Mouse (Mus musculus) telencephalon, adult 2 months (tissue): ENCODE results near the gene Lifr.
A peak's percentile ranks its signal among the peaks of the same experiment; 100 is the strongest.

Experiments
- DNase-seq: peaks from one replicate; pipeline ENCODE4 v3.0.0-alpha.2; 2011; ENCODE audit warnings: low read depth, low spot score

Gene Lifr

DNA sequence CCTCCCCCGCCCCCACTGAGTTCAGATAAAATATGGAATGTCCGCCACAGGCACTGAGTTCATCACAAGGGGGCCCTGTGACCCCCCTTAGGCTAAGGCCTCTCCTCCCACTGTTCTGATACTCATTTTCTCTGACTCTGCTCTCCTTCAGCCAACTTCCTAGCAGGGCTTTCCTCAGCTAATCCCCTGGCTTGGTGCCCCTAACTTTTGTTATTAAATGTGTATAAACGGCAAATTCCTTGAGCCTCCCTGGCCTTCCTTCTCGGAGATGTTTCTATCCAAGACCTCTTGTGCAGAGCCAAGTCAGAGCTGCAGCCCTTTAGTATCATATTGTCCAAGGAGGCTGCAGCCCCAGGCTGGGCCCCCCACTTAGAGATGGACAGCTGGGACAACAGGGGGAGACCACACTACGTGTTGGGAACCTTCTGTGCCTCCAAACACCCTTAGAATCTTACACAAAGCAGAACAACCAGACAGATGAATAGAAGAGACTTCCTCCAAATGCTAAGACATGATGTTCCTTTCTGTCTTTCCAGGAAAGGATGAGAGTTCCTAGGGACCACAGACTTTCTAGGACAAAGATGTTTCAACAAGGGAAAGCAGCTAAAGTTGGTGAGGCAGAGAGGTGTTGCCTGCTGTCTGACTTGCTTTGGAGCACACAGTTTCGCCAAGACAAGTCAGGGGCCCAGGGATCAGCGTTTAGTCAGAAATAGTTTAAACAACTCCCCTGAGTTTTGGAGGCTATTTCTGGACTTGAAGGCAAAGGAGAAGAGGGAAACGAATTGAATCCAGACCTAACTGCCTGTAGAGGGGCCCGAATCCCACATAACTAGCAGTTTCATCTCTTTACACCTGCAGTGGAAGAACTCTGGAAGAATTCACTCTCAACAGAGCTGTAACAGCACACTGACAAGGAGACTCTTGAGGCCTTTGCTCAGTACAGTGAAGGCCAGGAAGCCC lies 111.3 kb downstream of the Lifr start:
- no peak for DNase-seq

DNA sequence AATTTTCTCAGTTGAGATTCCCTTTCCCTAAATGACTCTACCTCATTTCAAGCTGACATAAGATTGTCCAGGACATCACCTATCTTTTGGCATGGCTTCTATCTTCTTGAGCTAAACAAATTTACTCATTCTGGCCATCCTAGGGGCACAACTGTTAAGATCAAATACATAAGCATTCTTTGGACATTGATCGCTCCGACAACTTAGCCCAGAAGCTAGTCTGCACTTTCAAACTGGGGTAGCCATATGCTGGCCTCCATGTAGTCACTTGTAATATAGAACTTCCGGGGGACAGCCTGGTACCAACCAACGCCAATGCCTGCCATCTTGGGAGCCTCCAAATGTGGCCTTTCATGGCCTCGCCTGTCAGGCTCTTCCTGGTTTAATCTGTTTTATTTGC lies 112.6 kb downstream of the Lifr start:
- no peak for DNase-seq

DNA sequence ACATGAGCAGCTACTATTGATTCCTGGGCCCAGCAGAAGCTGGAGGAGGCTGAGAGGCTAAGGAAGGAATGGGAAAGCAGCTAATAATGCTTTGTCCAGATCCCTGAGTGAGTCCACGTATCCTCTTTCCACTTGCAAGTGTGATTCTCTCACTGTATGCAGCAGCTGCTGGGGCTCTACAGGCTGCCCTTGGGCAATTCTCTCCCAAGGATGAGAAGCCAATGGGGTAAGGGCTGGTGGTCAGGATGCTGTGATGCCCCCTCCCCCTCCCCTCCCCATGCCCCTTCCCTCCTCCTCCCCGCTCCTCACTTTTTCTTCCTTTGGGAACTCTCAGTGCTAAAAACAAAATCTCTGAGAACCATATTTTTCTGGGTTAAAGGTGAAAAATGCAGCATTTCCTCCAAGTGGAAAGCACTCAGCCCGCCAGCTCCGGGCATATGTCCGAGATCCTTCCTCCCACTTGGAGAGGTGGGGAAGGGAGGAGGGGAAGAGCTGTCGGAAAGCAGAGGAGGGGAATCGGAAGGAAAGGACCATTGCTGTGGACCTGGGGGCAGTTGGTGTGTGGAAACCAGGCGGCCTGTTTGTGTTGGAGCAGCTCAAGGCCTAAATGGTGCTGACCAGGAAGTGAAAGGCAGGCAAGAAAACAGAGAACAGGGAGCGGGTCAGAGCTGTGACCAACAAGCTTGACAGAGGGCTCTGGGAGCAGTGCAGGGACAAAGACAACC lies 113.4 kb downstream of the Lifr start:
- DNase-seq: no peak

DNA sequence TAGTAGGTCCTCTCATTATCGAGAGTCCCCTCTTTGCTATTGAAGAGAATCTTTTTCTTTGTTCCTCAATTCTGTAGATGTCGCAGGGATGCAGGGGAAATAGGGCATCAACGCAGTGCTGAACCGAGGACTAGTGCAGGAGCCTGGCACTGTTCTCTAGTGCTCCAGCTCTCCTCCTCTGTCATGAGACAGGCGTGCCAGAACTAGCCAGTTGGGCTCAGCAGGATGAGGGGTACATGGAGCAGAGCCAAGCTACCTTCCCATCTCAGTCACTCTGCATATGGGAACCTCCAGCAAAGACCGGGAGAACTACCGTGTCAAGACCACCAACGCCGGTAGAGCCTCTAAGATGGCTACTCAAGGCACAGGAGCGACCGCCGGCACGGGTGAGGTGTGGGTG lies 114.5 kb downstream of the Lifr start:
- DNase-seq: no peak

DNA sequence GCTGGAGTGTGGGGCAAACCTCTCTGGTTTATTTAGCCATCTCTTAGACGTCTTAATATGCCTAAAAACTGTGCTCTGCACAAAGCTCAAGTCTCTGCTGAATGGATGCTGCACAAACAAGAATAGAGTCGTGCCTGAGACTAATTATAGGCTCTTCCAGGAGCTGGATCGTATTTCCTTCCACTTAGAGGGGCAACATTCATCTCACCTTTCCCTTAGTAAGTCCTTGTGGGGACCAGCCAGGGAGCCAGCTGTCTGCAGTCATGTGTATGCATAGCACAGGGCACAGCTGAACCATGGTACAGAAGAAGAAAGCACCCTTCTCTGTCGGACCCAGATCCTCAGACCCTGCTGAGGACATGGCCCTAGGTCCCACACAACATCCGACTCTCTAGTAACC lies 115.7 kb downstream of the Lifr start:
- DNase-seq: no peak

DNA sequence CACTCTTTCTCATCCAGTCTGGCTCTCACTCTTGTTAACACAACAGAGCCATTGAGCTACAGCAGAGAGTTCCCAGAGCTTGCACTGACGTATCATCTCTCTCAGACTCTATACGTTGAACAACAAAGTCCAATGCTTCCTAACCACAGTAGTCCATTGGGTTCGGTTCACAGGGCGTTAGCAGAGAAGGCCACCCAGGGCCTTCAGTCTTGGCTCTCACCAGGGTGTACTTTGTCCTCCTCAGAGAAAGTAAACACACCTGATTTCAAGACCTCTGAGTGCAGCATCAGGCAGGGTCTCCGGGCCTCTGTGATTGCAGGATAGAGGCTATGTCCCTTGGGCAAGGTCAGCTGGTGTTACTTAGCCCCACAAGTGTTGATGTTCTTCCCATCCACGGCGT lies 116.9 kb downstream of the Lifr start:
- DNase-seq: no peak

DNA sequence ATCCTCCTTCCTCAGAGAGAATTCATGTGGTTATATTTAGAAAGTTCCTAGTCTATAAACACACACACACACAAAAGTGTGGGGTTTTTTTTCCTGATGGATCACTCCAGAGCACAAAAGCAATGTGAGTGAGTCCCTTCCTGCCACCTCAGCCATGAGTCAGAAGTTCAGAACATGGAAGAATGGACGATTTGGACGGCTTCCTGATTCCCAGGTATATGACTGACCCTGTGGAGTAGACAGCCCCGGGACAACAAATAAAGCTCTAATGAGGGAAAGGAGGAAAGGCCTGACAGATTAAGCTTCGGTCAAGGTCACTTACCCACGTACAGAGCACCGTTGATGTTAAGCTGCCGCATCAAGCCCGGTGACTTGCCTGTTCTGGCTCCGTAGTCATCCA lies 117.8 kb downstream of the Lifr start:
- DNase-seq: no peak

DNA sequence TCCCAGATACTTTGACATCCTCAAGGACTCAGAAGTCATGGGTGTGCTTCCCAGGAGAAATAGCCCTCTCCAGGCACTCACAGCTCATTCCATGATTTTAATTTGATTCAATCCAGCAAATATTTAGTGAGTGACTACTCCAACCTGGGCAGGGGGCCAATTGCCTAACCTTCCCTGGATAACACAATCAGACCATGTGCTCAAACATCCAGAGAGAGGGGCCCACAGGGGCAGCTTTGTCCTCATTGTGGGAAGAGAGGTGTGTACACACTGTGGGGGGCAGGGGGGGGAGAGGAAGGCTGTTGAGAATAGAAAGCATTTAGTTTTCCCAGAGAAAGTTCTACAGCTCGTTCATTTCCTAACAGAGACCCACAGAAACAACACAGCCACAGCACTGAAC lies 123.3 kb downstream of the Lifr start:
- DNase-seq: no peak

DNA sequence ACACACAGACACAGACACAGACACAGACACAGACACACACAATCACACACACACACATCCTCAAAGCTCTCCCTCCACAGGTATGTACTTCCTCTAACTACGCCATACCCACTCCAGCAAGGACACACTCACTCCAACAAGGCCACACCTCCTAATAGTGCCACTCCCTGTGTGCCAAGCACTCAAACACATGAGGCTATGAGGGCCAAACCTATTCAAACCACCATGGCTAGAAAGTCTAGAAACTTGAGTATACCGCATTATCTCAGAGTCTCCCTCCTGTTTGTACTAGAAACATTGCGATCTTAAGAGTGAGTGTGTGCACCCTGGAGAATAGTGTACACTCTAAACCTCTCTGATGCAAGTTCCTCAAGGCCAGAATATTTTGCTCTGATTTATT lies 125.4 kb downstream of the Lifr start:
- DNase-seq: no peak

DNA sequence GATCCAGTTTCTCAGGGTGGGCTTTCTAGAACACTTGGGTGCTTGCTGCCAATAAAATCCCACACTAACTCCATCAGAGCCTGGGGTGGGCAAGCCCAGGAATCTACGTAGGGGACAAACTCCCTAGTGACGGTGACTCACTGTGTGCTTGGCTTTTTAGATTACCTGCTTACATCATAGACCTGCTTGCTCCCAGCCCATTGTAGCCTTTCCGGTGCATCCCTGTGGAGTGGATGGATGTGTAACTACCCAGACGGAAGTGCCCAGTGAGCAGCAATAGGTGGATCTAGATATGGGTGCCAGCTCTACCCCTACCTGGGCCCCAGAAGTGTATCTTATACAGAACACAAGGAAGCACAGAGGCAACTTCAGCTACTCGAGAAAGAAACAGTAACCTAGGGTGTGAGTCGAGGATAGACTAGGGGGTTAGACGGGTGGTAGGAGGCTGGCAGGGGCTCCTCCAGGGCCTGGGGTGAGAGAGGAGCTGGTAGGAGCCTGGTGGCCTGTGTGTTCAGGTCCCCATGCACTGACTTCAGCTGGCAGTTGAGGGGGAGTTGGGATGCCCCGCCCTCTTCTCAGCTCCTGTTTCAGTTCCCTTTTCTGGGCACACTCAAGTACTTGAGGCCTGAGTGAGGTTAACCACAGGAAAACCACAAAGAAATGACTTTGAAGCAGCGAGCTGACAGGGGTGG lies 126.3 kb downstream of the Lifr start:
- no peak for DNase-seq

DNA sequence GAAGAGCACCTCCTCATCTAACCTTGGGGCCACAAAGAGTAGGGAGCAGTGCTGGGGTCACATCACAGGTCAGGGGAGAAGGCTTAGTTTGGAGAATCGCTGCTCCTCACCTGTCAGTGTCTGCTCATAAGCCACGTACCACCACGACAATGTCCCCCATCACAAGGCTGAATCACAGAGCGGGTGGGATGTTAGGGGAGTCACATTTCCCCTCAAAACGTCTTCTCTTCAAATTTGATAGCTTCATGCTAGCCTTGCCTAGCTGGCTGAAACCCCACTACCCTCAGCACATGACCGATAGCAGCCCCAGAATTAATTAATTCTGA lies 126.8 kb downstream of the Lifr start:
- DNase-seq: no peak

DNA sequence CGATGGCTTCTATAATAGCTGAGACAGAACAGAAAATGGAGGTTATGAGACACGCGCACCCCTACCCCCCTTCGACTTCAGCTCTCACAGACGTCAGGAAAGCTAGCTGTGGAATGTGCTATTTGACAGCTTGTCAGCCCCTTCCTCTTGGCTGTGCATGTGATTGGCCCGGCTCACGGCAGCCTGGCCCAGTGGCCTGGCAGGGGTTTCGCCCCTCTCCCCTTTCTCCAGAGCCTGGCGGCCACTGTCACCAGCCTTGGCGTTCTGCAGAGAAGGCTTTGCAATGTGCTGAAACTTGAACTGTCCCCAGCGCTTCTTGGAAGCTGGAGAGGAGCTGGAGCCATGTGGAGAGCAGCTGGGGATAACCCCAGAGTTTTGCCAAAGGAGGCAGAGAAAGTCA lies 132.4 kb downstream of the Lifr start:
- DNase-seq: no peak

DNA sequence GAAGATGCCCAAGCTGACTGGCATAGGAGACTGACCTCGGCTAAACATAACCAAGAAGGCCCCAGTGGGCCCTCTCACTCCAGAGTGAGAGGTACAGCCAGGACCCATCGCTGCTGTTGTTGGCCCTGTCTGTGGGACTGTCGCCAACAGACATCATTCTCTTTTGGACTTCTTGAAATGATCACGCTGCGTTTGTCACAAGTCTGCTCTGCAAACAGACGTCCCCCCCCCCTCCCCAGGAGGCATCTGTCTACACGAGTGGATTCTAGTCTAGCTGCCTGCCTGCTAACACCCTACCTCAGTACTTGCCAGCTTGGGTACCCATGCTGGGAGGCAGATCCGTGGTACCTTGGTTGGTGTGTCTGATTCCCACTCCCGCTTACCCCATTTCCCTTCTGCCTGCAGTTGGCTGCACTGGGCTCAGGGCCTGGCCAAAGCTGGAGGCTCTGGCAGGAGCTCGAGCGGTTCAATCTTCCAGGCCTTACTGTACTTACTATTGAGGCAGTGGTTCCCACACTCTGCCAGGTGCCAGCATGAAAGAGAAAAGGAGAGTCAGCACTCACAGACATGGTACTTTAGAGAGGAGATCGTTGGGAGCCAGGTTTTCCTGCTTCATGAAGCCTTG lies 133.8 kb downstream of the Lifr start:
- DNase-seq: no peak

DNA sequence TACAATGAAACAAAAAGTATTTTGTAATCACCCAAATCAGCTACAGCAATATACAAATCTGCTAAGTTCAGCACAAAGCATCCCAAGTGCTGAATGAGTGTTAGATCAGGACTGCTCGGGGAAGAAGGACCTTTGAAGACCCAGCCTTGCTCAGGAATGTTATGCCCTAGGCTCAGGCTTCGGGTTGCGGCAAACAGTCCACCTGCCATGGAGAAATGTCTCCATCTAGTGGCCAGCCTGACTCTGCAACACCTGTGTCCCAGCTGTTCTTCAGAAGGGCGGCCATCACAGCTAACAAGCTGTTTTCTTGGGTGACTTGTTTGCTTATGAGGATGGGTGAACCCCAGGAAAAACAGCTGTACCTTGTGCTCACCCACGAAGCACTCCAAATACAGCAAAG lies 135.8 kb downstream of the Lifr start:
- peak; percentile 58 for DNase-seq

DNA sequence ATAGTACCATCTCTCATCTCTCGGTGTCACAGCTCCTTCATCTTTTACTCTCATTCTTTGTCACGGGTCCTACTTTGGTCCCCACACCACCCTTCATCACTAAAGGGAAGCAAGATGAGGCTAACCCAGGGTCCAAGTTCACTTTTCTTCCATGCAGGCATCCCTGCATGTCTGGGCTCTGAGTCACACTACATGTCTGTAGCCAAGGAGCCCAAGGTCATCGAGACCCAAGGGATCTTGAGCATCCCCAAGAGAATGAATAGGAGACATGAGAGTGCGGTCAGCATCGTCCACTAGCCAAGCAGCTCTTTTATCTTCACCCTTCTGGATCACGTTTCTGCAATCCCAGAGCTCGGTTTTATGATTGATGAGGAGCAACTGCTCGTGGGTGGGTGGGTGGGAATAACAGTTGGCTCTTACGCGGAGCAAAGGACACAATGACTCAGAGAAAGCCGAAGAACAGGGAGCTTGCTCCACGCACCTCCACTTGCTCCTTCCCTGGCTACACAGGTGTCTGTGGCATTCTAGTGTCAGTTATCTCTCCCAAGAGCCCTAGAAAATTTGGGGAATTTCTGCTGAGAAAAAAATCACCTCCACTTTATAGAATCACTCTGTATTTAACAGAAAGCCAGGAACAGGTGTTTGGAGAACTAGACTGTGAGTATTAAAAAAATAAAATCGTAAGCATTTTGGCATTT lies 143.1 kb downstream of the Lifr start:
- no peak for DNase-seq

DNA sequence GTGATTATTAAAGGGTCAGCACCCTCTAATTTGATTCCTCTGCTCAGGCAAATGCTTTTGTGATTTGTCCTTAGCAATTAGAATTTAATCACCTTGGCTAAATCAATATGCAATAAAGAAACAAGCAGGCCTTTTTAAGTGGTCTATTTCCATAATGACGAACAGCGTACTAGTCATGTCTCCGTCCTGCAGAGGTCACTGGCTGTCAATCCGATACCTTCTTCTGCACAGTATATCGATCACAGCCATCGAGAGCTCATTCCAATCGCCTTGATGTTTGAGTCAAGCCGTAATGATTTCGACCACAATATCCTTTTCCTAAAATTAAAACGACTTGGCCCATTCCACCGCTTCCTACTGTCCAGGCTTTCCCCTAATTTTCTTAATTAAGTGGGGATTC lies 149.5 kb downstream of the Lifr start:
- no peak for DNase-seq

DNA sequence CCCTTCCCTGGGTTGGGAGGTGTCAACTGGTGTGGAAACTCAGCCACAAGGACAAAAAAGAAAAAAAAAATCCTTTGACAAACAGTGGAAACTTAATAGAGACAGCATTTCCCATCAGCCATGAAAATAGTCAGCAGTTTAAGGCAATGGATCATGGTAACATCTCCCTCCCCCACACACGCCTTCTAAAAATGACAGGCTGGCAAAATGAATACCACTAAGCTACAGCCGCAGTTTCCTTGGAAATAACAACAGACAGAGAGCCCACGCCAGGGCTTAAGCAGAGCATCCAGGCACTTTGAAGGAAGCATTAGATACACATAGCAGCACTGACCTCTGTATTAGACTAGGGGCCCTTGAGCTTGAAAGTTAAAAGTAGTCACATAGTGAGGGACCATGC lies 150.5 kb downstream of the Lifr start:
- DNase-seq: peak; percentile 23

DNA sequence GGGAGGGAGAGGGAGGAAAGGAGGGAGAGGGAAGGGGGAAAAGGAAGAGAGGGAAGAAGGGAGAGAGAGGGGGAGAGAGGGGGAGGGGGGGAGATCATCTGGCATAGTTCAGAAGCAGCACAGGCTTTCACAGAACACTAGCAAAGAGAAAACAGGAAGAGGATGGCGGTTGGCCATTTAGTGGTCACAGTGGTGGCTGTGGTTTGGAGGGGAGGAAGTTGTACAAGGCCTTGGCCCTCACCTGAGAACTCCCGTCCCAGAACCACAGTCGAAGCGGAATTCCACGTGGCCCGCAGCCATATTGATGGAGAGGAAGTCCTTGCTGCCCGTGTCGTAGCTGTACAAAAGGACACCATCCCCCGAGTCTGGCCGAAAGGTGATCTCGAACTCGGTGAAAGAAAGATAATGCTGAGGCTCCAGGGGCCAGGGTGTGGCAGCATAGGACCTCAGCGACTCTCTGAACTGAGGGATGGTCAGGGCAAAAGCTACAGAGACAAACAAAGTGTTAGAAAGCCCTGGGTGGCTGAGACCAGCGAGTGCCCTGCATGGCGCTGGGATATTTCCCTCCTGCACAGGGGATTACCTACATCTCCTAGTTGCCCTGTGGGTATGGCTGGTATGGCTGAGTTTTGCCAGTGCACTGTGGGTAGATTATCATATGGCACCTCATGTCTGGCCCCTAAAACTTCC lies 151.9 kb downstream of the Lifr start:
- no peak for DNase-seq
